Mouse (Mus musculus): ENCODE data around the gene Pax6. TPM values are rescaled to one million over a fixed set of nuclear protein-coding genes. Genes with fewer than 3 reads are reported as not detected.

Gene Pax6
- polyA plus RNA-seq, 1 experiment, result 2.6 TPM

DNA sequence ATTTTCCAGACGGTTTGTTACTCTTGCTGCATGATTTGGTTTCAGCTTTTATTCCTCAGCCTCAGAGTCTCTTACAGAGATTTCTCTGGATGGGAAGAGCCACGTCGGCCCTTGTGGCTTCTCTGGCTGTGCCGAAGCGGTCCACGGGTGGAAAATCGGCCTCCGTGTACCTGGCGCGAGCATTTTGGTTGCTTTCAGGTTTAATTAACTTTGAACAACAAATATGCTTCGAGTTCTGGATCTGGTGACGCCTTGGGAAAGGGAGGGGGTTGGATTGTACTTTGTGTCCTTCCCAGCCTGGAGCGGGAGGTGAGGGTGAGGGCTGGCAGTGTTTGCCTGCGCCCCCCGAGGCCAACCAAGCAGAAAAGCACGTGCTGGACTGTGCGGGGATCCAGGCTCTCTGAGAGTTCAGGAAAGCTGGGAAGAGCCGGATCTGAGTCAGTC is 7.1 kb upstream of the Pax6 start:
- Histone ChIP-seq H3K27ac (ENCODE audit: insufficient read depth, low read depth, low read length) (no peak overlapping the region), H3K4me3 (ENCODE audit: low read depth, low read length) (no peak overlapping the region), H3K36me3 (ENCODE audit: control insufficient read depth, insufficient read depth, low read length) (no peaks in the 10 kb centered on the region), H3K27me3 (ENCODE audit: control insufficient read depth, insufficient read depth, low read length) (peaks cover 76% of the 10 kb centered on the region), H3K4me1 (ENCODE audit: control insufficient read depth, insufficient read depth, insufficient read length, low read length) (peaks cover 2% of the 10 kb centered on the region; the same call in 1 of the 2 replicates)
- TF ChIP-seq CTCF (IDR thresholded peaks at IDR 0.05; ENCODE audit: extremely low read depth, insufficient read length, insufficient replicate concordance, low read depth, low read length) (no peak), POLR2A (IDR thresholded peaks at IDR 0.05; ENCODE audit: low read depth, low read length) (no peak)
- WGBS, result 3% methylated on average over 18 of the region's 18 CpGs

DNA sequence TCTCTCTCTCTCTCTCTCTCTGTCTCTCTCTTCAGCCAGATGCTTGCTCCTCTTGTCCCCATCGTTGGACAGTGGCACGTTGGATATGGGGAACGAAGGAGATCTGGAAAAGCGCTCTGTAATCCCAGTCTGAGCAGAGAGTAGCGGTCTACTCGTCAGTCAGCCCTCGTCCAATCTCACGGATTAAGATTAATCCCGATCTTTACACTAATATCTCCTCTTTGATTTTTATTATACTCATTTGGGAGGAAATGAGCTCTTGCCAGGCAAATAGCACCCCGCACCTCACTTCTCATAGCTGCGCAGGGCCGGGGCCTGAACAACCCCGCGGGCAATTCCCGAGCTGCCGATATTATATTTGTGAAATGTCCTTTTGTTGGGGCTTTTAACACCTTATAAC is 6.6 kb upstream of the Pax6 start:
- Histone ChIP-seq H3K4me1 (ENCODE audit: control insufficient read depth, insufficient read depth, insufficient read length, low read length) (peaks cover 6% of the 10 kb centered on the region; the same call in 1 of the 2 replicates), H3K27ac (ENCODE audit: insufficient read depth, low read depth, low read length) (no peak overlapping the region), H3K36me3 (ENCODE audit: control insufficient read depth, insufficient read depth, low read length) (no peaks in the 10 kb centered on the region), H3K27me3 (ENCODE audit: control insufficient read depth, insufficient read depth, low read length) (peaks cover 81% of the 10 kb centered on the region), H3K4me3 (ENCODE audit: low read depth, low read length) (no peak overlapping the region)
- 10% methylated on average over 16 of the region's 16 CpGs for WGBS
- TF ChIP-seq POLR2A (IDR thresholded peaks at IDR 0.05; ENCODE audit: low read depth, low read length), result no peak
- no peak for TF ChIP-seq CTCF (IDR thresholded peaks at IDR 0.05; ENCODE audit: extremely low read depth, insufficient read length, insufficient replicate concordance, low read depth, low read length)

DNA sequence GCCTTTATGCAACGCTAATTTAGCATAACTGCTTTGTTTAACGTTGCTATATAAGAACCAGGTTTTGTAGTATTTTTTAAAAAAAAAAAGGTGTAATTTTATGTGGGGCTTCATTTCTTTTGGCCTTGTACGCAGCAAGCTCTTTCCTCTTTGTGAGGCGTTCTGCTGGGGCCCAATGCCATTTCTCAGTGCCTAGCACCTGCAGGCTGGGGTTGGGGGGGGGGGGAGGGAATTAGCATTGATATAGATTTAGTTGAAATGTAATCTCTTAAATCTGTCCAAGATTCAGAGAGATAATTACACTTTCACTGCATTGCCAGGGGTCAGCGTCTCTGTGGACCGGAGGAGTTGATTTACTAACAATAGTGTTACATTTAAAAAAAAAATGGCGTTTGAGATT is 6.1 kb upstream of the Pax6 start:
- 9% methylated on average over 7 of the region's 7 CpGs for WGBS
- TF ChIP-seq CTCF (IDR thresholded peaks at IDR 0.05; ENCODE audit: extremely low read depth, insufficient read length, insufficient replicate concordance, low read depth, low read length) (no peak), POLR2A (IDR thresholded peaks at IDR 0.05; ENCODE audit: low read depth, low read length) (no peak)
- no peaks in the 10 kb centered on the region for H3K36me3 ChIP-seq (ENCODE audit: control insufficient read depth, insufficient read depth, low read length)
- H3K27me3 ChIP-seq (ENCODE audit: control insufficient read depth, insufficient read depth, low read length), result peaks cover 82% of the 10 kb centered on the region
- no peak overlapping the region for H3K4me3 ChIP-seq (ENCODE audit: low read depth, low read length)
- H3K27ac ChIP-seq (ENCODE audit: insufficient read depth, low read depth, low read length), result no peak overlapping the region
- H3K4me1 ChIP-seq (ENCODE audit: control insufficient read depth, insufficient read depth, insufficient read length, low read length), result peaks cover 7% of the 10 kb centered on the region; the same call in 1 of the 2 replicates

DNA sequence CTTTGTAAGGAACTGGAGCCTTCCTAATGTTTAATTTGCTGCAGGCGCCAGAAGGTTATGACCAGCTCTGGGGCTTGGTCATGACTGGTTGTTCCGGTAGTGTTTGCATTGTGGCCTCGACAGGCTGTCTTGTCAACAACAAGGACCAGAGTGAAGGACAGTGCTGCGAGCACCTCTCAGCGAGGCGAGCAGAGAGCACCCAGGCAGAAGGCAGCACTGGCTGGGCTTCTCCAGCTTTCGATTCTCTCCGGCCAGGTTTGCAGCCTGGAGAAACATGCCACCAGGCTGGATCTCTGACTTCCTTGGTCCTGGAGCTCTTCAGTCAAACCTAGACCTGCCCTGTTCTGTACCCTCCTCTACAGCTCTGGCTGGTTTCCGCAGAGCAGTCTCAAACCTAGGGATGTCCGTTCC is 5.6 kb upstream of the Pax6 start:
- no peaks in the 10 kb centered on the region for H3K36me3 ChIP-seq (ENCODE audit: control insufficient read depth, insufficient read depth, low read length)
- H3K27me3 ChIP-seq (ENCODE audit: control insufficient read depth, insufficient read depth, low read length), result peaks cover 85% of the 10 kb centered on the region
- TF ChIP-seq CTCF (IDR thresholded peaks at IDR 0.05; ENCODE audit: extremely low read depth, insufficient read length, insufficient replicate concordance, low read depth, low read length) (no peak), POLR2A (IDR thresholded peaks at IDR 0.05; ENCODE audit: low read depth, low read length) (no peak)
- H3K4me3 ChIP-seq (ENCODE audit: low read depth, low read length), result no peak overlapping the region
- peaks cover 8% of the 10 kb centered on the region; the same call in 1 of the 2 replicates for H3K4me1 ChIP-seq (ENCODE audit: control insufficient read depth, insufficient read depth, insufficient read length, low read length)
- H3K27ac ChIP-seq (ENCODE audit: insufficient read depth, low read depth, low read length), result no peak overlapping the region
- 6% methylated on average over 10 of the region's 10 CpGs for WGBS

DNA sequence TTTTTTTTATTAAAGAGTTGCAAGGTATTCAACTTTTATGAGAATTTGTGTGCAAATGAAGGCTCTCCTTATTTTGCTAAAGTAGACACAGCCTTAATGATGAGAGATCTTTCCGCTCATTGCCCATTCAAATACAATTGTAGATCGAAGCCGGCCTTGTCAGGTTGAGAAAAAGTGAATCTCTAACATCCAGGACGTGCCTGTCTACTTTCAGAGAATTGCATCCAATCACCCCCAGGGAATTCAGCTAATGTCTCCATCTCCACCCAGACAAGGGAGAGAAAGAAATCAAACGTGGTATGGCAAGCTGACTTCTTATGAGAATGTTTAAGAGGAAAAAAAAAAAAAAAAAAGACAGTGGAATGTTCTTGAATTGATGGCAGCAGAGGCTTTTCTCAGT is 3.7 kb upstream of the Pax6 start:
- Histone ChIP-seq H3K27me3 (ENCODE audit: control insufficient read depth, insufficient read depth, low read length) (peaks cover 90% of the 10 kb centered on the region), H3K4me1 (ENCODE audit: control insufficient read depth, insufficient read depth, insufficient read length, low read length) (peaks cover 19% of the 10 kb centered on the region), H3K4me3 (ENCODE audit: low read depth, low read length) (no peak overlapping the region), H3K27ac (ENCODE audit: insufficient read depth, low read depth, low read length) (no peak overlapping the region), H3K36me3 (ENCODE audit: control insufficient read depth, insufficient read depth, low read length) (no peaks in the 10 kb centered on the region)
- TF ChIP-seq CTCF (IDR thresholded peaks at IDR 0.05; ENCODE audit: extremely low read depth, insufficient read length, insufficient replicate concordance, low read depth, low read length) (no peak), POLR2A (IDR thresholded peaks at IDR 0.05; ENCODE audit: low read depth, low read length) (no peak)
- 20% methylated on average over 5 of the region's 5 CpGs for WGBS

DNA sequence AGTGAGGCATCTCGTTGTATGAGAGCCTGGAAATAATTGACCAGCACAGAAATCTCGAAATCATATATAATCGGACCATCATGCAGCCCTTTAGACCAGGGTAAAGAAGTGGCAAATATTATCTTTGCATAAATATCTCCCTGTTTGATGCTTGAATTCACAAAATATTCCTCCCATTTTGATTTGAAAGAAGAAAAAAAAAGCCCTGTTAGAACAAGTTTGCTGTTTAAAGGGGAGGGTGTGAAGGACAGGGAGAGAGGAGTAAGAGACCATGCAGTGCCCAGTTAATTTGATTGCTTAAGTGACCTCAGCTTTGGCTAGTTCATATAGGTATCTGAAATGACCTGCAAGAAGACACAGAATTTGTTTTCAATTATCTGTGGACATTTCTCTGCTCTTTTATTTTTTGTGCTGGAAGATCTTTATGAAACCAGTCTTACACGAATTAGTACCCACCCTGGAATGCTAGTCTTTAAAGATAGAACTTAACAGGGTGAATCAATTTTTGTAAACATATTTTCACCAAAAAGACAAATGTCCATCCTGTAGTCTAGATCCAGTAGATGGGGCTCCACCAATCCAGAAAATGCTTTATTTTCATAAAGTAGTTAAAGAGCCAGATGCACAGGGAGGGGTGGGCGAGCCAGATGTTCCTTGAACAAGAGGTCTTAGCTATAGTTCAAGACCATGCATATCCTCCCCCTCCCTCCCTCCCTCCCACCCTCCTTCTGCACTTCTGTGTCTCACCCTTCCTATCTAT is 3.0 kb upstream of the Pax6 start:
- 16% methylated on average over 5 of the region's 5 CpGs for WGBS
- Histone ChIP-seq H3K4me1 (ENCODE audit: control insufficient read depth, insufficient read depth, insufficient read length, low read length) (peaks cover 22% of the 10 kb centered on the region), H3K27me3 (ENCODE audit: control insufficient read depth, insufficient read depth, low read length) (peaks cover 88% of the 10 kb centered on the region), H3K27ac (ENCODE audit: insufficient read depth, low read depth, low read length) (no peak overlapping the region), H3K4me3 (ENCODE audit: low read depth, low read length) (no peak overlapping the region), H3K36me3 (ENCODE audit: control insufficient read depth, insufficient read depth, low read length) (no peaks in the 10 kb centered on the region)
- TF ChIP-seq CTCF (IDR thresholded peaks at IDR 0.05; ENCODE audit: extremely low read depth, insufficient read length, insufficient replicate concordance, low read depth, low read length) (no peak), POLR2A (IDR thresholded peaks at IDR 0.05; ENCODE audit: low read depth, low read length) (no peak)

DNA sequence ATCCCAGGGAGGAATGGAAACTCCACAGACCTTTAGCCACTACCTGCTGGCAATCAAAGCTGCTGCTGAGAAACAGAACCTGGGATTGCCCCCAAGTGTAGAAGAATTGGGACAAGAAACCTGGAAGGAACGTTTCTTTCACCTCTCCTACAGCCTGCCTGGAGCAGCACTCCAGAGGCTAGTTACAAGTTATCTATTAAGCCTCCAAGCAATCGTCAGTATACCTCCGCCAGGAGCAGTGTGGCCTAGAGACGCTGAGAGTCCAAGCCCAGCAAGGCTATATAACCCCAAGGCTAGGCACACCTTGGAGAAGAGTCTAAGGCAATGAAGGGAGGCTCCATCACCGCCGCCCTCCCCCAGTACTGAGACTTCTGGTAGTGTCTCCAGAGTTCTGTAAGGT is 2.4 kb upstream of the Pax6 start:
- Histone ChIP-seq H3K27ac (ENCODE audit: insufficient read depth, low read depth, low read length) (no peak overlapping the region), H3K4me3 (ENCODE audit: low read depth, low read length) (no peak overlapping the region), H3K36me3 (ENCODE audit: control insufficient read depth, insufficient read depth, low read length) (no peaks in the 10 kb centered on the region), H3K27me3 (ENCODE audit: control insufficient read depth, insufficient read depth, low read length) (peaks cover 88% of the 10 kb centered on the region), H3K4me1 (ENCODE audit: control insufficient read depth, insufficient read depth, insufficient read length, low read length) (peaks cover 22% of the 10 kb centered on the region)
- WGBS, result 4% methylated on average over 6 of the region's 6 CpGs
- TF ChIP-seq POLR2A (IDR thresholded peaks at IDR 0.05; ENCODE audit: low read depth, low read length) (no peak), CTCF (IDR thresholded peaks at IDR 0.05; ENCODE audit: extremely low read depth, insufficient read length, insufficient replicate concordance, low read depth, low read length) (no peak)

All from small intestine, adult 2 months (tissue).